Mouse (Mus musculus) intestine, embryonic 15.5 days (tissue): ENCODE results near the gene Mitf. TPM values are rescaled to one million over a fixed set of nuclear protein-coding genes. Genes with fewer than 3 reads are reported as not detected.

Experiments used
- ATAC-seq: fragments of 200-750 bp; cut with Nextera tagmentation; 2 replicates; pipeline ENCODE4 v1.8.0; 2017; ENCODE audit warnings: moderate TSS enrichment, moderate library complexity
- H3K27ac ChIP-seq: fragments of 300-500 bp; sonication (generic); 2 replicates; pipeline ENCODE4 v1.5.1; 2015; ENCODE audit warnings: mild to moderate bottlenecking, inconsistent platforms
- H3K27me3 ChIP-seq: fragments of 300-500 bp; sonication (generic); replicated peaks from 2 replicates; pipeline ENCODE4 v1.6.1; 2015; ENCODE audit warnings: inconsistent platforms
- H3K36me3 ChIP-seq: fragments of 300-500 bp; sonication (generic); 2 replicates; pipeline ENCODE4 v1.6.1; 2015; ENCODE audit warnings: inconsistent platforms
- H3K4me1 ChIP-seq: fragments of 300-500 bp; sonication (generic); replicated peaks from 2 replicates; pipeline ENCODE4 v1.6.1; 2015; ENCODE audit warnings: inconsistent platforms
- H3K4me2 ChIP-seq: fragments of 300-500 bp; sonication (generic); replicated peaks from 2 replicates; pipeline ENCODE4 v1.6.1; 2015; ENCODE audit warnings: mild to moderate bottlenecking, inconsistent platforms
- H3K4me3 ChIP-seq: fragments of 300-500 bp; sonication (generic); replicated peaks from 2 replicates; pipeline ENCODE4 v1.5.1; 2015; ENCODE audit warnings: inconsistent platforms
- H3K9ac ChIP-seq: fragments of 300-500 bp; sonication (generic); 2 replicates; pipeline ENCODE4 v1.6.1; 2015; ENCODE audit warnings: inconsistent platforms
- H3K9me3 ChIP-seq: fragments of 300-500 bp; sonication (generic); 2 replicates; pipeline ENCODE4 v1.6.1; 2016; ENCODE audit warnings: inconsistent platforms
- WGBS: fragments of 180-500 bp; shearing (Covaris S2); methylation state at CpG from one replicate; pipeline ENCODE4 v1.1.7; 2015; 5-methylcytosine and 5-hydroxymethylcytosine counted together
- polyA plus RNA-seq: library from polyadenylated mRNA; unstranded; fragments of >200 nt; fragmentation: Nextera tagmentation; extraction: Ambion mirVana; gene quantifications from 2 replicates; pipeline ENCODE4 v1.2.1, GENCODE M21; 2015

Mitf gene
- polyA plus RNA-seq, 1 experiment from 2014 or later = 0.90 TPM

DNA sequence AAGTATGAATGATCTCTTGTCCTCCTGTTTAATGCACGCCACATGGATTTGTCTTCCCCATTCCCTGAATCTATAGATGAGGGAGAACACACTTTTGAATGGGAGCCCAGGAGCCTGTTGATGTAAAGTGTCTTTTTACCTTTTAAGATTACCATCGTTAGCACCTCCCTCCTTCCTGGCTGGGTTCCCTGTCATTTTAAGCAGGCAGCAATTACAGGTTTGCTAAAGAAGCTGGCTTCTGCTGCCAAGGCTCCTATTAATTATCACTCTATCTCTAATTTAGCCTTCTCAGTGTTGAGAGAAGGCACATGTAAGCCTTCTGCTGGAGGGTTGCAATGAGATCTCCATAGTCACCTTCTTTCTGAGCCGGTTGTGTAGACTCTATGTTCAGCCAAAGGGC, 21.2 kb downstream of the Mitf start:
- Histone ChIP-seq H3K9ac (no peak overlapping the region), H3K4me3 (no peak overlapping the region), H3K27ac (no peak overlapping the region), H3K27me3 (no peaks in the 10 kb centered on the region), H3K9me3 (no peaks in the 10 kb centered on the region), H3K4me1 (no peaks in the 10 kb centered on the region), H3K36me3 (no peaks in the 10 kb centered on the region), H3K4me2 (no peak overlapping the region)
- ATAC-seq = no peak
- 78% methylated on average over 3 of the region's 3 CpGs for WGBS

DNA sequence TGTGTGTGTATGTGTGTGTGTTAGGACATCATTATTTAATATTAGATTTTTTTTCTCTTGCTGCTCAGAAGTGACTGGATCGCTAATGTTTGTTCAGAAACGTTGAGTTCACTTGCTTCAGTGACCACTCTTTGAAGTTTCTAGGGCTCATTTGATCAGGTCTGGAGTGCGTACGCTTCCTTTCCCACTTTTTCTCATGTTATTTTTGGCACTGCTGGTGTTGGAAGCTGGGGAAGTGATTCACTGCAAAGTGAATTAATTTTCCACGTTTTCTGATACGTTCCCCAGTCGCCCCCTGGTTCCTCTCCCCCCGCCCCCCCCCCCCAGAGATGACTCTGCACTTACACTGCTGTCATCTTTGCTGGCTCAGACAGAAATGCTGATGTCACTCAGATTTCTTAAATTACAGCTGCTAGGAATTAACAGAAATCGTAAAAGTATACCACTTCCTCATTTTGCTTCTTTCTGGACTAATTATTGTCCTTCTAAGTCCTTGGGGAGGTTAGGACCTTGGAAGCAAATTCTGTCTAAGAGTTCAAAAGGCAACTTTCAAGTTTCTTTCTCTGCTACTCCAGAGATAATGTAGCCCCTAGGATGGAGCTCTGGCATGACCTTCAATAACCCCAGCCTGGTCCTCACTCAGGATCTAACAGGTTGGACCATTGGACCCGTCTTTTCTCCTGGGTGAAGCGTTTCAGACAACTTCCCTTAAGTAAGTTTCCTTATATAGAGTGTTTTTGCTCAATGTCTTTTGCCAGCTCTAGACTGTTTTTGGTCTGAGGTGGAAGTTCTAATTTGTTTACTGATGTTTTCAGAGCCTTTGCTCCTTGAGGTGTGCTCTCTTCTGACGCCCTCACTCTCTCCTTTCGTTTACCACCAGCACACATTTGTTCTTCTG, 22.2 kb downstream of the Mitf start:
- Histone ChIP-seq H3K36me3 (no peaks in the 10 kb centered on the region), H3K27ac (no peak overlapping the region), H3K9ac (no peak overlapping the region), H3K4me1 (no peaks in the 10 kb centered on the region), H3K27me3 (no peaks in the 10 kb centered on the region), H3K4me3 (no peak overlapping the region), H3K9me3 (no peaks in the 10 kb centered on the region), H3K4me2 (no peak overlapping the region)
- no peak for ATAC-seq
- 62% methylated on average over 13 of the region's 13 CpGs for WGBS

DNA sequence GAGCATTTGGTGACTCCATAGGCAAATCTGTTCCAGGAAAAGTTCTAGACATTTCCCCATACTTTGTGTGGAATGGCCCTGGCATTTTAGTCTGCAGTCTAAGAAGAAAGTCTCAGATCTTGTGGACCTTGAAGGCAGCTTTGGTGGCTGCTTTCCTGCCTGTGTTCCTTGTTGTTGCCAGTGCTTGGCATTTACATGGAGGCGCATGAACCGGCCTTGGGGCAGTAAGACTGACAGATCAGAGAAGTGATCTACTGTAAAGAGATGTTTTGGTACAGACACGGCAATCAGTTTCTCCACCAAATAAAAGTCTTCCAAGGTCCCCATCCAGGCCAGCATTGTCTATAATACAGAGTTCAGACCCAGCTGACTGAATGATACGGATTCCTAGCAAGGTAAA, 25.6 kb downstream of the Mitf start:
- Histone ChIP-seq H3K27ac (no peak overlapping the region), H3K36me3 (no peaks in the 10 kb centered on the region), H3K9me3 (no peaks in the 10 kb centered on the region), H3K4me3 (no peak overlapping the region), H3K9ac (no peak overlapping the region), H3K4me1 (no peaks in the 10 kb centered on the region), H3K4me2 (no peak overlapping the region), H3K27me3 (no peaks in the 10 kb centered on the region)
- WGBS = 88% methylated on average over 4 of the region's 4 CpGs
- no peak for ATAC-seq

DNA sequence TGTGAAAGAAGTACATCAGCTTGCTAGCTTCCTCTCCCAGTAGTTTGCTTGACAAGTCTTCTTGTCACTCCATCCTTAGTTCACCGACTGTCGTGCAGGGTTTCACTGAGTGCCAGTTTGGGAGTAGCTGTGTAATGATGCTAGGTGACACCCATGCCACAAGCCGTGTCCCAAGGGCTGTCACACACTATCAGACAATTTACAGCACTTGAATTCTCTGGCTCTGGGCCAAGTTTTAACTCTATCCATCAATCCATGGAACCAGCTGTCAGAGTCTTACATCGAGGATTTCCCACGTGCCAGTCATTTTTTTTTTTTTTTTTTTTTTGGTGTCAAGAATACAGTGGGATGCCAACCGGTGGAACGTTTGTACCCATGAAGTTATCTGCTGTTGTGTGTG, 29.3 kb downstream of the Mitf start:
- H3K9me3 ChIP-seq = no peaks in the 10 kb centered on the region
- no peak overlapping the region for H3K9ac ChIP-seq
- WGBS = 77% methylated on average over 7 of the region's 7 CpGs
- H3K36me3 ChIP-seq = no peaks in the 10 kb centered on the region
- H3K4me1 ChIP-seq = no peaks in the 10 kb centered on the region
- H3K4me2 ChIP-seq = no peak overlapping the region
- H3K27me3 ChIP-seq = no peaks in the 10 kb centered on the region
- no peak for ATAC-seq
- H3K4me3 ChIP-seq = no peak overlapping the region
- H3K27ac ChIP-seq = no peak overlapping the region

DNA sequence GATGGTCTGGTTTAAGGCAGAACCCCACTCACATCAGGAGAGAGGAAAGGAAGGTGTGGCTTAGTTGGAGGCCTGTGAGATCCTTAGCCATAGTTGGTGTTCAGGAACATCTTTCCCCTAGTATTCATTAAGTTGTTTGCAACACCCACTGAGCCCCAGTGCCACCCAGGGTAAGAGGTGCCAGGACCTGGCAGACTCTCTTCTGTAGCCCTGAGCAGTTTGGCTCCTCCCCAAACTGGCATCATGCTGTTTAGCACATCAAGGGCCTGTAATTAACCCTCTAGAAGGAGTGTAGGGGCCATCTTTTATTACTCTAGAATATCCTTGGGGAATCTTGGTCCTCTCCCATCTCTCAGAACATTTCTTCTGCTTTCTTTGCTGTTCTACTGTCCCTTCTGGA, 30.9 kb downstream of the Mitf start:
- Histone ChIP-seq H3K4me1 (no peaks in the 10 kb centered on the region), H3K9me3 (no peaks in the 10 kb centered on the region), H3K4me3 (no peak overlapping the region), H3K36me3 (no peaks in the 10 kb centered on the region), H3K27ac (no peak overlapping the region), H3K4me2 (no peak overlapping the region), H3K9ac (no peak overlapping the region), H3K27me3 (no peaks in the 10 kb centered on the region)
- no peak for ATAC-seq

DNA sequence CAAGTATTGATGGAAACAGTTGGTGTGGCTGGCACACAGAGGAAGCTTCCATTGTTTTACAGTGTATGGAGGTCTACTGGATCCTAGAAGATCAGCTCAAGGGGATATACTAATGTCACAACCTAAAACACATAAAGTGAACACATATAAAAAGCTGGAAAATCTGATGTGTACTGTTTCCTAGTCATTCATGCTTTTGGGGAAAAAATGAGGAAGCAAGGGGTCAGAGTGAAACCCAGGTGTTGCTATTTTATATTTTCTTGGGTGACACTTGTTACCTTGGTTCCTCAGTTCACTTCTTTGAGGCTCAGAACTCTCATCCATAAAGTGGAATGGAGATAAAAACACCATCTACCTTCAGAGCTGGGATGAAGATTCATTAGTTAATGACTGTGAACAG, 32.7 kb downstream of the Mitf start:
- Histone ChIP-seq H3K9ac (no peak overlapping the region), H3K27ac (no peak overlapping the region), H3K36me3 (no peaks in the 10 kb centered on the region), H3K4me1 (no peaks in the 10 kb centered on the region), H3K4me2 (no peak overlapping the region), H3K4me3 (no peak overlapping the region), H3K27me3 (no peaks in the 10 kb centered on the region), H3K9me3 (no peaks in the 10 kb centered on the region)
- ATAC-seq = no peak

DNA sequence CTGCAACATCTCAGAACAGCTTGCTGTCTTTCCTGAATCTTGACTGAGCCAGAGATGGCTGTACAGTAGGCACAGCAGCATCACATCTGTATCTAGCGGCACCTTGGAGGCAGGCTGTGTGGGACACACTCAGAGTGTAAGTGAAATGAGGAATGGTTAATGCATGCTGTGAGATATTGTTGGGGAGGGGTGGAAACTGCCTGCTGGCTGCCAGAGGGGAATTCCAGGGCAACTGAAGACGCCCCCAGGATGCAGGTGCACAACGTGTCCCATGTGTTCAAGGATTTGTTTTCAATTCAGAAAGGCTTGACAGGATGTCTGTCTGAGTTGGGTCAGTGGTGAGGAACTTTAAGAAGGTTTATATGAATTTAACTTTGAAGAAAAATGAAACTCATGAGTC, 37.3 kb downstream of the Mitf start:
- Histone ChIP-seq H3K36me3 (no peaks in the 10 kb centered on the region), H3K9ac (no peak overlapping the region), H3K4me2 (no peak overlapping the region), H3K27ac (no peak overlapping the region), H3K4me1 (no peaks in the 10 kb centered on the region), H3K27me3 (no peaks in the 10 kb centered on the region), H3K9me3 (no peaks in the 10 kb centered on the region), H3K4me3 (no peak overlapping the region)
- 72% methylated on average over 3 of the region's 3 CpGs for WGBS
- ATAC-seq = no peak

DNA sequence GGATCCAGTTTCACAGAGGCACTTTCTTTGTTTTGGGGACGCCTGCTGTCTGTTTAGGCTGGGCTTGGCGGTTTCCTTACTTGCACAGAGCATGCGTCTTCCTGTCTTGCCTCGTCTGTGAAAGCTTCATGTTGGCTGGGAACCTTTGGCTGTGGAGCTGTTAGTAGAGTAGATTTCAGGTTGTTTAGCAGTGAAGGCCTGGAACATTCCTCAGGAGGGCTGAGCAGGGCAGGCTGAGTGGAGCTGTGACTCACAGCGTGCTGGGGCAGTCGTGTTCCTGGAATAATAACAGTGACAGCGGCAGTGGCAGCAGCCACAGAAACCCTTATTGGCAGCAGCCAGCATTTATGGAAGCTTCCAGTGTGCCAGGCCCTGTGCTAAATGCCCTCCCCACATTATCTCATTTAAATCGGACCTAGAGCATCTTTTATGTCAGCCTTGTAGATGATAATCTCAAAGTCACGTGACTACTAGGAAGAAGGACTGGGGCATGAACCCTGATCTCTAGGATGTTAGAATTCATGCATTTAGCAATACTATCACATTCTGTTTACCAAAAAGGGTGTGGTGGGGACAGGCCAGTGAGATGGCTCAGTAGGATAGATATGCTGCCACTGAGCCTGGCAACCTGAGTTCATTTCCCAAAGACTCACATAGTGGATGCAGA, 41.5 kb downstream of the Mitf start:
- Histone ChIP-seq H3K36me3 (no peaks in the 10 kb centered on the region), H3K4me3 (no peak overlapping the region), H3K9me3 (no peaks in the 10 kb centered on the region), H3K27me3 (no peaks in the 10 kb centered on the region), H3K27ac (no peak overlapping the region), H3K4me2 (no peak overlapping the region), H3K4me1 (no peaks in the 10 kb centered on the region), H3K9ac (no peak overlapping the region)
- WGBS = 50% methylated on average over 9 of the region's 9 CpGs
- ATAC-seq = no peak

DNA sequence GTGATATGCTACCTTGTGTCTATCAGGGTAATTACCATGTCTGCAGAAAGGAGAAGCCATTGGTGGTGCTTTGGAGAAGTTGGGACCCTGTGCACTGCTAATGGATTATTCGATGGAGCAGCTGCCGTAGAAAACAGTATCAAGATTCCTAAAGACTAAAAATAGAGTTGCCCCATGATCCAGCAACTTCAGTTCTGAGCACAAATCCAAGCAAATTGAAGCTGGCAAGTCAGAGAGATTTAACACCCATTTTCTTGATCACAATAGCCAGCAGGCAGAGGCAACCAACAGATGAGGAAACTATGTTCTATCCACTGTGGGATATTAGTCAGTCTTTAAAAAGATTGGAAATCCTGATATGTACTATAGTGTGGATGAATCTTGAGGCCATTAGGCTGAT, 47.4 kb downstream of the Mitf start:
- no peaks in the 10 kb centered on the region for H3K27me3 ChIP-seq
- no peaks in the 10 kb centered on the region for H3K9me3 ChIP-seq
- no peak for ATAC-seq
- 94% methylated on average over 2 of the region's 2 CpGs for WGBS
- no peak overlapping the region for H3K27ac ChIP-seq
- no peak overlapping the region for H3K9ac ChIP-seq
- H3K4me2 ChIP-seq = no peak overlapping the region
- no peaks in the 10 kb centered on the region for H3K36me3 ChIP-seq
- H3K4me1 ChIP-seq = no peaks in the 10 kb centered on the region
- H3K4me3 ChIP-seq = no peak overlapping the region

DNA sequence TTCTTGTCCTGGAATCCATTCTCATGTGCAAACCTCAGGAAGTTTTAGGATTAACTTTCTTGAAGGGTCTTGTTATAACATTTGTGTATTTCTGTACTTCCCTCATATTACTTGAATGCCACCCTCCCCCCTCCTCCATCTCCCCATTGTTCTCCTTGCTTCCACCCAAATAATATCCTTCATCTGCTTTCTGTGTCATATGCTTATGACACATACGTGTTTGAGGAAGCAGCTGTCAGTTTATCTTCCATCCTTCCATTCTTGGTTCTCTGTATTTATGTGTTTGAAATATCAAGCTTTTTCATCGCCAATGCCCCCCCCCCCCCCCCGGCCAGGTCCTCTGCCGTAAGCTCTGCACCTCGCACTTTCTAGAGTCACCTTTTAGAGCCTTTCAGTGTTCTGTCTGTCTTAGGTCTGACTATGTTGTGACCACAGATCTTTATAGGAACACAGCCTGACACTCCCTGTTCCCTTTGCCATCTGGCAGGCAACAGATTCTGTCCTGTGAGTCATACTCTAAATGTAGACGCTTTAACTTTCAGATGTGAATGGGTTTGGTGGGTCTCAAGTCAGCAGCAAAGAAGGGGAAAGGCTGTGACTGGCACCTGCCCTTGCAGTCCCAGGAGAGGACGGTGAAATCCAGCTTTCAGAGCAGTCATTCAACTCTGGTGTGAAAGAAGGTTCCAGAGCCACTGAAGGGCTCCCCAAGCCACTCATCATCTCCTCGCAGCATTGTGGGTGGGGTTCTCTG, 48.7 kb downstream of the Mitf start:
- no peaks in the 10 kb centered on the region for H3K27me3 ChIP-seq
- H3K4me1 ChIP-seq = no peaks in the 10 kb centered on the region
- no peak overlapping the region for H3K27ac ChIP-seq
- H3K36me3 ChIP-seq = no peaks in the 10 kb centered on the region
- H3K9me3 ChIP-seq = no peaks in the 10 kb centered on the region
- WGBS = 74% methylated on average over 8 of the region's 8 CpGs
- no peak overlapping the region for H3K4me3 ChIP-seq
- no peak overlapping the region for H3K4me2 ChIP-seq
- no peak for ATAC-seq
- no peak overlapping the region for H3K9ac ChIP-seq

DNA sequence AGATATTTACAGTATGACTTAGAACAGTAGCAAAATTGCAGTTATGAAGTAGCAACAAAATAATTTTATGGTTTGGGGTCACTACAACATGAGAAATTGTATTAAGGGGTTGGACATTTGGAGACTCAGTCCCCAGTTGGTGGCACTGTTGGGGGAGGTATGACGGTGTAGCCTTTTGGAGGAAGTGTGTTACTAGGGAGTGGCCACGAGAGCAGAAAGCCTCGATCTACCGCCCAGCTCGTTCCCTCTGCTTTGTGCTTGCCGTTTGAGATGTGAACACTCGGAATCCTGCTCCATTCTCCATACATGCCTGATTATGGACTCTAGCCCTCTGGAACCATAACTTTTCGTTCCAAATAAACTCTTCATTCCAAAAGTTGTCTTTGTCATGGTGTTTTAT, 49.6 kb downstream of the Mitf start:
- H3K4me3 ChIP-seq = no peak overlapping the region
- no peaks in the 10 kb centered on the region for H3K27me3 ChIP-seq
- no peak overlapping the region for H3K27ac ChIP-seq
- ATAC-seq = no peak
- H3K9me3 ChIP-seq = no peaks in the 10 kb centered on the region
- no peaks in the 10 kb centered on the region for H3K4me1 ChIP-seq
- no peak overlapping the region for H3K4me2 ChIP-seq
- H3K9ac ChIP-seq = no peak overlapping the region
- 78% methylated on average over 8 of the region's 8 CpGs for WGBS
- no peaks in the 10 kb centered on the region for H3K36me3 ChIP-seq

DNA sequence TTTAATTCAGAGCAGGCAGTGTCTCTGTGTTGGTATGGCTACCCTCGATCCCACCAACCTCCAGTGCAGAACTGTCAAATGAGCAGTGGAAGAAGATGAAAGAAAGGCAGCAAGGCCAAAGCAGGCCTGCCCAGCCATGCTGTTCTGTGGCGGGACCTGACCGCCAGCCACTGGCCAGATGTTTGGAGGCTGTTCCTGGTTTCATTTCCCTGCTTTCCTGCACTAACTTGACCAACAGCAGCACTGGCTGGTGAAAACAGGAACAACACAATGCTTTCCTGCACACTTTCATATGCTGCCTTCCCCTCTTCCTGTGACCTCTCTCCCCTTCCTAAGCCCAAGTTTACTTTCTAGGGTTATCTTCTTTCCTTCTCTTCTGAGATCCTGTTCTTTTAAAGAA, 50.8 kb downstream of the Mitf start:
- WGBS = 45% methylated on average over 3 of the region's 3 CpGs
- ATAC-seq = no peak
- no peaks in the 10 kb centered on the region for H3K27me3 ChIP-seq
- H3K9me3 ChIP-seq = no peaks in the 10 kb centered on the region
- H3K4me2 ChIP-seq = no peak overlapping the region
- H3K4me1 ChIP-seq = no peaks in the 10 kb centered on the region
- no peak overlapping the region for H3K4me3 ChIP-seq
- H3K36me3 ChIP-seq = no peaks in the 10 kb centered on the region
- no peak overlapping the region for H3K27ac ChIP-seq
- no peak overlapping the region for H3K9ac ChIP-seq
